Mouse (Mus musculus) hindbrain, postnatal 0 days (tissue): ENCODE measurements around the gene Incenp. TPM values are rescaled to one million over a fixed set of nuclear protein-coding genes. Genes with fewer than 3 reads are reported as not detected.
"Not testable (repeated sequence)": the region's sequence is repeated elsewhere in the genome, so short reads cannot be mapped to it uniquely, and the experiment has no call there.

Experiments used
- ATAC-seq: fragments of 200-750 bp; cut with Nextera tagmentation; 2 replicates; pipeline ENCODE4 v1.8.0; 2017; ENCODE audit warnings: mild to moderate bottlenecking, moderate TSS enrichment, moderate library complexity
- DNase-seq: peaks from one replicate; pipeline ENCODE4 v3.0.0-alpha.2; 2015; ENCODE audit warnings: low spot score
- H3K27ac ChIP-seq: fragments of 300-500 bp; sonication (generic); 2 replicates; pipeline ENCODE4 v1.5.1; 2014; ENCODE audit warnings: mild to moderate bottlenecking
- H3K27me3 ChIP-seq: fragments of 300-500 bp; sonication (generic); 2 replicates; pipeline ENCODE4 v1.6.1; 2014; ENCODE audit warnings: low read length, mixed read lengths; ENCODE audit not compliant: insufficient read depth
- H3K36me3 ChIP-seq: fragments of 300-500 bp; sonication (generic); 2 replicates; pipeline ENCODE4 v1.6.1; 2014; ENCODE audit warnings: low read length, mixed read lengths; ENCODE audit not compliant: insufficient read depth
- H3K4me1 ChIP-seq: fragments of 300-500 bp; sonication (generic); 2 replicates; pipeline ENCODE4 v1.6.1; 2014; ENCODE audit warnings: antibody characterized with exemption, low read length, mixed read lengths; ENCODE audit not compliant: insufficient read depth
- H3K4me2 ChIP-seq: fragments of 300-500 bp; sonication (generic); 2 replicates; pipeline ENCODE4 v1.6.1; 2014; ENCODE audit warnings: low read depth, mild to moderate bottlenecking, low read length, moderate library complexity, mixed read lengths
- H3K4me3 ChIP-seq: fragments of 300-500 bp; sonication (generic); 2 replicates; pipeline ENCODE4 v1.5.1; 2014; ENCODE audit warnings: low read length
- H3K9ac ChIP-seq: fragments of 300-500 bp; sonication (generic); replicated peaks from 2 replicates; pipeline ENCODE4 v1.6.1; 2014; ENCODE audit warnings: mild to moderate bottlenecking, low read length, moderate library complexity, mixed read lengths
- H3K9me3 ChIP-seq: fragments of 300-500 bp; sonication (generic); 2 replicates; pipeline ENCODE4 v1.6.1; 2016; ENCODE audit warnings: low read length, mixed read lengths
- CTCF ChIP-seq: IDR thresholded peaks from 2 replicates; pipeline ENCODE4 v1.5.1; 2016; ENCODE audit warnings: antibody characterized with exemption, control low read depth, low read depth
- WGBS: fragments of 180-500 bp; shearing (Covaris S2); extraction: QIAGEN DNeasy Blood & Tissue Kit; methylation state at CpG from one replicate; pipeline ENCODE4 v1.1.7; 2014; 5-methylcytosine and 5-hydroxymethylcytosine counted together
- polyA plus RNA-seq: library from polyadenylated mRNA; unstranded; fragments of >200 nt; fragmentation: Nextera tagmentation; extraction: Ambion mirVana; gene quantifications from 2 replicates; pipeline ENCODE4 v1.2.1, GENCODE M21; 2015
- total RNA-seq: library from RNA; depleted of rRNA; stranded (reverse); fragments of >200 nt; gene quantifications from 2 replicates; pipeline ENCODE4 v1.2.3, GENCODE M21; 2014

Gene Incenp
- total and polyA plus RNA-seq, 2 experiments from 2014 or later = 16.2 to 27.2 TPM

DNA sequence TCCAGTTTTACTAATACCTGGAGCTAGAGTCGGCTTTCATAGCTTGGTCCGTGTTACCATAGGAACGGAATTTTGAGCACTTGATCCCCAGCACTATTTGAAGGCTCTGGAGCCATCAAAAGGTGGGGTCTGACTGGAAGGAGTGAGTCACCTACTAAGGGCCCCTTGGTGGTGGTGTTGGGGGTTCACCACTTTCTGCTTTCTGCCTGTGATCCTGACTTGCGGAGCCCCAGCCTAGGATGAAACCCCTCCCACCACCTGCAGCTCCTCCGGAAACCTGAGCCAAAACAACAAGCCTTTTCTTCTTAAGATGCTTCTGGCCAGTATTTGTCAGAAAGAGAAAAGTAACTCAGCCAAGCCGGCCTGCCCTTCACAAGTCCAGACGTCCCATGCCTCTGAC, 40.5 kb upstream of the Incenp start:
- WGBS = 54% methylated on average over 7 of the region's 7 CpGs
- no peak for DNase-seq
- Histone ChIP-seq H3K4me1 (no peaks in the 10 kb centered on the region), H3K9me3 (no peaks in the 10 kb centered on the region), H3K36me3 (no peaks in the 10 kb centered on the region), H3K27ac (no peak overlapping the region), H3K4me2 (no peak overlapping the region), H3K27me3 (no peaks in the 10 kb centered on the region), H3K9ac (no peak overlapping the region), H3K4me3 (no peak overlapping the region)
- no peak for TF ChIP-seq CTCF
- no peak for ATAC-seq

DNA sequence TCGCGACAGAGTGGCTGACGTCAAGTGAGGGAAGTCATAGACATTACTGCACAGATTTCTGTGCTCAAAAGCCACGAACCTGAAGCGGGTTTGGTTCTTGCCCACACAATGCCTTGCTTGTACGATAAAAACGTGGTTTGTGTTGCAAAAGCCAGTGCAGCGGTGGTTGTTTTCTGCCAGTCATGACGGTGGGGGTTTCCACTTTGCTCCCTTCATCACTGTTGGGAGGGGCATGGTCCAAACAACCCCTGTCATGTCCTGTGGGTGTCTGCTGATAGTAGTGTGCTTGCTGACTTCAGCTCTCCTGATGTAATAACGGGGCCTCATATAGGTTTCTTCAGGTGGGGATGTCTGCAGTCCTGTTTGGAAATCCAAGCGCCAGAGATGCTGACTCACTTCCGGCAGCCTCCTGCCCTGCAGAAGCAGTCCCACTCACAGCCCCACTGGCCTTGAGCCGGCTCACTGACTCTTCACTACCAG, 39.5 kb upstream of the Incenp start:
- no peaks in the 10 kb centered on the region for H3K4me1 ChIP-seq
- H3K4me2 ChIP-seq = no peak overlapping the region
- WGBS = 79% methylated on average over 13 of the region's 13 CpGs
- H3K27ac ChIP-seq = no peak overlapping the region
- H3K4me3 ChIP-seq = no peak overlapping the region
- no peaks in the 10 kb centered on the region for H3K27me3 ChIP-seq
- DNase-seq (no peak), ATAC-seq (no peak)
- no peak overlapping the region for H3K9ac ChIP-seq
- no peak for TF ChIP-seq CTCF
- no peaks in the 10 kb centered on the region for H3K9me3 ChIP-seq
- H3K36me3 ChIP-seq = no peaks in the 10 kb centered on the region

GRCm38 (mm10) chr19:9938156-9938823, 38.9 kb upstream of the Incenp start:
- H3K9ac ChIP-seq = no peak overlapping the region
- no peak for TF ChIP-seq CTCF
- H3K4me2 ChIP-seq = no peak overlapping the region
- H3K9me3 ChIP-seq = no peaks in the 10 kb centered on the region
- no peak overlapping the region for H3K27ac ChIP-seq
- no peak overlapping the region for H3K4me3 ChIP-seq
- no peak for DNase-seq
- no peak for ATAC-seq
- 83% methylated on average over 6 of the region's 6 CpGs for WGBS
- no peaks in the 10 kb centered on the region for H3K27me3 ChIP-seq
- no peaks in the 10 kb centered on the region for H3K36me3 ChIP-seq
- no peaks in the 10 kb centered on the region for H3K4me1 ChIP-seq

DNA sequence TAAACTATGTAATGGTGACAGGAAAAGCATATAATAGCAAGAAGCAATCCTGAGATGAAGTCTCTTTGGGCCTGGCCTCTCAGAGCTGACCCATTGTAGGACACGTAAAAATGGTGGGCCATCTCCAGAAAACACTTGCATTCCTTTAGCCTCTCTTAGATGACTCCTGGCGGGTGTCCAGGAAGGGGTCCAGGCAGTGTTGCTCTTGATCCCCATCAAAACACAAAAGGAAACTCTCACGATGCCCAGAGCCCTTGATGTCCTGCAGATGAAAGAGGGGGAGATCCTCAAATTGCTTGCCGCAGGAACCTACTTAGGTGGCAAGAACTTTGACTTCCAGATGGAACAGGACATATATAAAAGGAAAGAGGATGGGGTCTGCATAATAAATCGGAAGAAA, 38.1 kb upstream of the Incenp start:
- no peak for TF ChIP-seq CTCF
- Histone ChIP-seq H3K4me2 (no peak overlapping the region), H3K9me3 (no peaks in the 10 kb centered on the region), H3K4me3 (no peak overlapping the region), H3K27me3 (no peaks in the 10 kb centered on the region), H3K36me3 (no peaks in the 10 kb centered on the region), H3K9ac (no peak overlapping the region), H3K4me1 (no peaks in the 10 kb centered on the region), H3K27ac (no peak overlapping the region)
- DNase-seq = no peak
- 54% methylated on average over 5 of the region's 5 CpGs for WGBS
- ATAC-seq = no peak

- no peaks in the 10 kb centered on the region for H3K9me3 ChIP-seq
- H3K4me2 ChIP-seq = no peak overlapping the region
- no peak overlapping the region for H3K4me3 ChIP-seq
- no peak for ATAC-seq
- DNase-seq = no peak
- TF ChIP-seq CTCF = no peak
- no peak overlapping the region for H3K27ac ChIP-seq
- H3K4me1 ChIP-seq = no peaks in the 10 kb centered on the region
- no peak overlapping the region for H3K9ac ChIP-seq
- H3K36me3 ChIP-seq = no peaks in the 10 kb centered on the region
- H3K27me3 ChIP-seq = no peaks in the 10 kb centered on the region
- 80% methylated on average over 5 of the region's 5 CpGs for WGBS
Measured at GRCm38 (mm10) chr19:9936579-9936978, 37.2 kb upstream of the Incenp start.

- TF ChIP-seq CTCF = no peak
- H3K36me3 ChIP-seq = no peaks in the 10 kb centered on the region
- WGBS = 86% methylated on average over 2 of the region's 2 CpGs
- H3K4me3 ChIP-seq = no peak overlapping the region
- H3K4me2 ChIP-seq = no peak overlapping the region
- ATAC-seq (no peak), DNase-seq (no peak)
- no peaks in the 10 kb centered on the region for H3K4me1 ChIP-seq
- H3K9ac ChIP-seq = no peak overlapping the region
- no peak overlapping the region for H3K27ac ChIP-seq
- H3K9me3 ChIP-seq = no peaks in the 10 kb centered on the region
- H3K27me3 ChIP-seq = no peaks in the 10 kb centered on the region
Measured at GRCm38 (mm10) chr19:9933908-9934307, 34.6 kb upstream of the Incenp start.

GRCm38 (mm10) chr19:9931167-9931607, 31.8 kb upstream of the Incenp start:
- WGBS = 89% methylated on average over 2 of the region's 2 CpGs

More at GRCm38 (mm10) chr19:9931167-9931607, 31.8 kb upstream of the Incenp start:
- ATAC-seq, H3K4me3 ChIP-seq, DNase-seq, H3K36me3 ChIP-seq, H3K4me2 ChIP-seq, H3K4me1 ChIP-seq, H3K27me3 ChIP-seq, H3K9ac ChIP-seq, H3K9me3 ChIP-seq, H3K27ac ChIP-seq: not testable (repeated sequence)
